Mouse (Mus musculus): ENCODE results near the gene Nbea.

The Nbea gene

DNA sequence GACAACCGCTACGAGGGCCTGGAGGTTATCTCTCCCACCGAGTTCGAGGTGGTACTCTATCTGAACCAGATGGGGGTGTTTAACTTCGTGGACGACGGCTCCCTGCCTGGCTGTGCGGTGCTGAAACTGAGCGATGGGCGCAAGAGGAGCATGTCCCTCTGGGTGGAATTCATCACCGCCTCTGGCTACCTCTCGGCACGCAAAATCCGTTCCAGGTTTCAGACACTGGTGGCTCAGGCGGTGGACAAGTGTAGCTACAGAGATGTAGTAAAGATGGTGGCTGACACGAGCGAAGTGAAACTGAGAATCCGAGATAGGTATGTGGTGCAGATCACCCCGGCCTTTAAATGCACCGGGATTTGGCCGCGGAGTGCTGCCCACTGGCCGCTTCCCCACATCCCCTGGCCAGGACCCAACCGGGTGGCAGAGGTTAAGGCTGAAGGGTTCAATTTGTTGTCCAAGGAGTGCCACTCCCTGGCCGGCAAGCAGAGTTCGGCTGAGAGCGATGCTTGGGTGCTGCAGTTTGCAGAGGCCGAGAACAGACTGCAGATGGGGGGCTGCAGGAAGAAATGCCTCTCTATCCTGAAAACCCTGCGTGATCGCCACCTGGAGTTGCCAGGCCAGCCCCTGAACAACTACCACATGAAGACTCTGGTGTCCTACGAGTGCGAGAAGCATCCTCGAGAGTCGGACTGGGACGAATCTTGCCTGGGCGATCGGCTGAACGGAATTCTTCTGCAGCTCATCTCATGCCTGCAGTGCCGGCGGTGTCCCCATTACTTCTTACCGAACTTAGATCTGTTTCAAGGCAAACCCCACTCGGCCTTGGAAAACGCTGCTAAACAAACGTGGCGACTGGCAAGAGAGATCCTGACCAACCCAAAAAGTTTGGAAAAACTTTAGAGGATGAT, 400.1 kb downstream of the Nbea start:
- no peak for DNase-seq (ENCODE audit: low spot score in 2 of 2)

DNA sequence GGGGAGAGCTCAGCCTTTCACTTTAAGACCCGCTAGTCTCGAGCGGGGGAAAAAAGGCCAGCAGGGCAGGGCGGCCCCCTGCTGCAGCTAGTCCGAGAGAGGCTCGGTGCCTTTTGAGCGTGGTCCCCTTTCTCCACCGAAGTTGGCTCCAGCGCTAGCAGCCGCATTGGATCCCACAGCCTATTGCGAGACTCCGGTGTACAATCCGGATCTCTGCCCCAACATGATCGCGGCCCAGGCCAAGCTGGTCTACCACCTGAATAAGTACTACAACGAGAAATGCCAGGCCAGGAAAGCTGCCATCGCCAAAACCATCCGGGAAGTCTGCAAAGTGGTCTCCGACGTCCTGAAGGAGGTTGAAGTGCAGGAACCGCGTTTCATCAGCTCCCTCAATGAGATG, 400.7 kb downstream of the Nbea start:
- no peak for DNase-seq (ENCODE audit: low spot score in 2 of 2)

DNA sequence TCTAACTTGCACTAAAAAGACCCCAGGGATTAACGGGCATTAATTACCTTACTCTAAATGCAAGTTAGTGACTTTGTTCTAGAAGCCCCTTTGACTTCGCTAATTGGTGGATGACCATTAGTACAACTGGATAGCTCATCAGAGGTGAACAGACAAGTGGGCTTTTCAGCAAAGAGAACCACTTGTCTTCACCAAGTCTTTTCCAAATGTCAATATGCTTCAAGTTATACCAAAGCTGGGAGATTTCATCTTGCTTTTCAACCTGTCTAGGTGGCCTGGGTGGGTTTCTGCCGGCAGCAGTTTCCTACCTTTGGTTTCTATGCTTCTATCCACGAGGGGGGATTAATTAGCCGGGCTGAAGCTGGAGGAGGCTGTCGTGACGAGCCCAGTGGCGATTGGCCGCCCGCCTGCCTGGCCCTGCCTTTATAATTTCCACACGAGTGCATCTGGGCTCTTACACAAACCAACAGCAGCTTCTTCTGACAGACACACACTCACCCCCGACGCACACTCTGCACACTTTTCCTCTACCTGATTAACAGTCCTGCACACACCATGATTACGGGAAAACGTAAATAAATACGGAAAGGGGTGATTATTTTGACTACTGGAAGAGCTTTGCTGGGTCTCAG, 401.3 kb downstream of the Nbea start, which contains the start of gene Mab21l1:
Mab21l1 (plus strand) TSS at position 455 of the 632 bp plus-strand sequence.
- no peak for DNase-seq (ENCODE audit: low spot score in 2 of 2)

DNA sequence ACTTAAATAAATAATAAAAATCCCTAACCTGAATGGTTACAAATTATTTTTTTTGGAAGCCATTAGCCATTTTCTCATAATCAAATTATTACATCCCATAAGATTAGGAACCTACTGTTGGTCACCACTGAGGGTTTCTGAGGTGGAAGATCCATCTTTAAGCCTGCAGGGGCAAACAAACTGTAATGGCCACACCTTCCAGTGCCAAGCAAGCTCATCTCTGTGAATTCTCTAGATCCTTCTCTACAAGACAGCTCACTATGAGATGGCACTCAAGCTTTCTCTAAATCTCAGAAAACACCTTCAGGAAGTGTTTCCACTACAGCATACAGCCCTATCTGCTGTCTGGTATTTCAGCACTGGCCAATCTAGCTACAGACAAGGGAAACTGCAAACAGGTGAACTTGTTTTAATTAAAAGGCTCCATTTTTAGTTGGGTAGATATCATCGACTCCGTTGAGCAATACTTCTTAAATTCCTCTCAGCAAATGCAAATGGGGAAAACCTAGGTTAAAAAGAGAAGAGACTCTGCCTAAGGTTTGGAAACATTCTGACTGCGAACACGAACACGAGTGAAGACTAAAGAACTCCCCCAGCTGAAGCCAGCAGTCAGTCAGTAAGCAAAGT, 402.0 kb downstream of the Nbea start:
- DNase-seq (ENCODE audit: low spot score in 2 of 2) = no peak

DNA sequence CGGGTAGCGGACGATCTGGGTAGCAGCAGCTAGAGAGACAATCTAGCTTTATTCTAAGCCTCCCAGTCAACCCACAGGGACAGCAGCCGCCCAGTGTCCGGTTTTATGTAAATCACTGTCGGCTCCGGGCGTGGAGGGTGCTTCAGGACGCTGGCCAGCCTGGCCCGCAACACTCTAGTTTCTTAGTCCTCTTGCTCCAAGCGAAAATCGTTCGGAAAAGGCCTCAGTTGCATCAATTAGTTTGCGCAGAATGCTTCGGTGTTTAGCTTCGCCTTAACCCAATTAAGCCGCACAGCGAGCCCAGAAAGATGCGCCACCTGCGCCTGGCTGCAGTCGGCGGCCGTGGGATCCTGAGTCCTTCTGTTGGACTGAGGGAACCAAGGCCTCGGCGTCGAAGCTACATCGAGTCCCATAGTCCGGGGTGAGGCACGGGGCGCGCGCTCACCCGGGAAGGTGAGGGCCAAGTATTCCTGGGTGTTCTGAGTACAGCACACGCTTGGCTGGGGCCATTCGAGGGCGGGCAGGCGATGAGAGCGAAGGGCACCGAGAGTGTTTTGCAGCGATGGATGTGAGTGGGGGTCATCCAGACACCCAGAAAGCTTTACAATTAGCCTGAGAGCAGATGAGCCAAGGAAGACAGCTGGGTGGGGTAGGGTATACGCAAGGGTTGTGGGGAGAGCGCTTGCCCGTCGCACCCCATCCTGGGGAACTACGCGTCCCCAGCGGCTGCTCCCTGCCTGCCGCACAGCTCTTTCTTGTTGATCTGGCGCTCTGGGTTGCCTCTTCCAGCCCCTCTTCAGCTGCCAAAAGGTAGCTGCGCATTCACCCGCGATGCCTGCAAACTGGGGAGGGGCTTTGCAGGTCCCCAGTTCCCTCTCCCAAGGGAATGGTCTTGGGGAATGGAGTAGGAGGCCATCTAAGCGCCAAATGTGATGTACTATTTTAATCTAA, 403.1 kb downstream of the Nbea start:
- no peak for DNase-seq (ENCODE audit: low spot score in 2 of 2)

DNA sequence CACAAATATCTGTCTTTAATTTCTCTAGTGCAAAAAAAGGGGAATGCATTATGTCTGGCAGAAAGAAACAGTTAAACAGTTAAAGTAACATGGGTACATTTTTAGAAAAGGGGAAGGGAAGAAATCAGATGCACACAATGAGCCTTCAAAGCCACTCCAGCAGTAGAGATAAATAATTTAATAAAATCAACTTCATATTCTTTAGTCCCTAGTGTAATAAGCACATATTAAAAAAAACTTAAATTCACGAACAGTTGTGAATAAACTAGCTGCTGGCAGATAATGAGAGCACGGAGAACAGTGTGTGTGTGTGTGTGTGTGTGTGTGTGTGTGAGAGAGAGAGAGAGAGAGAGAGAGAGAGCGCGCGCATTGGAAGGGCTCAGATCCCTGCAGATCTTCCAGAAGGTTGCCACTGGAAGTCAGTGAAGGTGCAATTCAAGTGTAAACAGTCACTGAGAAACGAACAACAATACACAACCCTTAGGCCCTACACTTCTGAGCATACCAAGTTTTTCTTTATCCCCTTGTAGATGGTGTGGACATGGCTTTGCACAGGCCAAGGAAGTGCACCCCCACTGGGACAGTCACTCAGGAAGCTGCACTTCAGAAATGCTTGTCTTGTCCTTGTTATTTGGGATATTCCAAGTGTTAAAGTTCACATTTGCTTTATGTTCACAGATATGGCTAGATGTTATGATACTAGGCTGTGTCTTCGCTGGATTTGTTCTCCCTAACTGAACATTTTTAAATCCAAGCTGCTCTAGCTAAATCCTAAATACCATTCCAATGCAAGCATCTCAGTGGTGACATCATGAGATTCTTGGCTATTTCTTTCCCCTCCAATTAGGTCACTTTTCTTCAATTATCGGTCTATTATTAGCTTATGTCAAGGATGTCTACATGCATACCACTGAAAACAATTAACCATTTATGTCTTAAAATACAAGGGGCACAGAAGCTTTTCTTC, 404.5 kb downstream of the Nbea start:
- DNase-seq (ENCODE audit: low spot score in 2 of 2) = no peak

DNA sequence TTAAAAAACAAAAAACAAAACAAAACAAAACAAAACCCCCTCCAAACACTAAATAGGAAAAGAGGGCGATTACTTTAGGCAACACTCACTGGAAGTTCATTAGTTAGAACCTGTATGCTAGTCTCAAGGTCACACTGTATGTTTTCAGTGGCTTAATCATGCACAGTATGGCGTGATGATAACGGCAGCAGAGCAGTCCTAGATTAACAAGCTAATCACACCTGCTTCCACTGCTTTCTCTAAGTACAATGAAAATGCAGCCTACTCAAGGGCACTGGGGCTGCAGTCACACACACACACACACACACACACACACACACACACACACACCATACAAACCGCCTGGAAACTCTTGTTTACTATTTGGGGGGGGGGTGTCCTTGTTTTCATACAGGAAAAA, 406.0 kb downstream of the Nbea start:
- no peak for DNase-seq (ENCODE audit: low spot score in 2 of 2)

DNA sequence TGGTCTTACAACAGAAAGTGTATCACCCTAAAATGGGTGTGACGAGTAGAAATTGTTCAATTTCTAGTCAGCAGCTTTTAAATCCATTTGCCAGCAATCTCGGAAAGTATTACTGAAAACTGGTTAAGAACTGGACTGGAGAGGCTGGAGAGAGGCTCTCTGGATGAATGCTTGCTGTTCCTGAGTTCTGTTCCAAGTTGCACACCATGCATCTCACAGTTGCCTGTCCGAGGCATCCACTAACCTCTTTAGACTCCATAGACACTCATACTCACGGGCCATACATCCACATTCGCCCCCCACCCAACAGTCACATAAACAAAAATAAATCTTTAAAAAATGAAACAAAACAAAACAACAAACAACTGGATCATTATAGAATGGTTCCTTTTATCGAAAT, 407.7 kb downstream of the Nbea start:
- no peak for DNase-seq (ENCODE audit: low spot score in 2 of 2)

DNA sequence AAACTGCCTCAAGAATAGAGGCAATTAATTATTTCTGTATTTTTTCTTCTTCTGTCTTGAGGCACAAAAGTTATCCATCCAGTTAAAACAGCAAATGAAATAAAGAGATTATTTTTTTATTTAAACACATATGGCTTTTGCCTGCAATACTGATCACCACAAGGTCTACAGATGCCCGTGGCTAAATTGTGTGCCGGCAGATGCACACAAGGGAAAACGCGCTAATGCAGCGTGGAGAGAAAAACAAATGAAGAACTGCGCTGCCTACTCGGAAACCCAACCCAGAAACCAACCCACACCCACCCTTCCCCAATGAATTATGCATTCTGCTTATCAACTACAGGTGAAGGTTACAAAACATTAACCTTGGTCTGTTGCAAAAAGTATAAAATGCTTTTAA, 408.3 kb downstream of the Nbea start:
- DNase-seq (ENCODE audit: low spot score in 2 of 2) = no peak

DNA sequence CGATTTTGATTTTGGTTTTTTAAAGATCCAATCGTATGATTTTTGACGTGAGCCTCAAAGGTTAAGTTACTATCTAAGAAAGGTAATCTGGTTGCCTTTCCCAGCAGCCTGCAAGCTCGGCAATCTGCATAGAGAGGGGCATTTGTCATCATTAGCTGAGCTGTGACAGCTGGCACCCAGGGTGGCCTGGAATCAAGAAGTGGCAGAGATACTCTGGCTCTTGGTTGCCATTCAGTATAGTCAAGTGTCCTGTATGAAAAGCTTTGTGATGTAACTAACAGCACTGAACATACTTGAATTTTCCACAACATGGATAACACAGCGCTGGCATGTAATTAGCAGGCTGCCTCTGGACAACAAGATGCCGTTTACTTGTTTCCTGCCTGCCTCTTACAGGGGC, 409.3 kb downstream of the Nbea start:
- DNase-seq (ENCODE audit: low spot score in 2 of 2) = no peak

DNA sequence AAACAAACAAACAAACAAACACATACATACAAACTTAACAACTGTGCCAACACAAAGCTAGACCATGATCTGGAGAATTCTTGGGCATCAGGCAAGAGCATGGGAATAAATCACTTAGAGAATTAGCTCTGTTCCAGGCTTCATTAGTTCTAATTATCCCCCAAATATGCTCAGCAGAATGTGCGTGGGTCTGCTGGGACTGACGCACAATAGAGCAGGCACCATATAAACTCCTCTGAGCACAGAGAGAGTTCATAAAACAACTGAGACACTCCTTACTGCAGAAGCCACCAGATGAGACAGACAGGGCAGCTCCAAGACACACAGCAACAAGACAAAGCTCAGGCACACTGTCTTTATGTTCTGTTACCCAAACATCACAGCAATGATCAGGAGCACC, 414.2 kb downstream of the Nbea start:
- no peak for DNase-seq (ENCODE audit: low spot score in 2 of 2)

DNA sequence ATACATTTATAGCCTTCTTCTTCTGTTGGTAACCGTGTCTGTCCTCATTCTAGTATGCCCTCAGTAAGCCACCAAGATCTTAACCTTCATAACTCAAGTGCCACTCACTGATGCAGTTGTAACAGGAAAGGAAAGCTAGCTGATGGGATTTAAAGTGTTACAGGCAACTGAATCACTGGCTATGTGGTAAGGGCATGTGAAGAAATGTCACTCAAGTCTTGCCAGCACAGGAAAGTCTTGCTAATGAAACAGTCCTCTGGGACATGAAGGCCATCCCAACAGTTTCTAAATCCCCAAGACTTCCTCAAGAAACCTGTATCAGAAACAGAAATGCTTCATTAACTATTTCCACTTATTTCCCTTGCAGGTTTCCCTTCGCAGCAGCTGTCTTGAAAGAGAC, 414.8 kb downstream of the Nbea start:
- no peak for DNase-seq (ENCODE audit: low spot score in 2 of 2)

DNA sequence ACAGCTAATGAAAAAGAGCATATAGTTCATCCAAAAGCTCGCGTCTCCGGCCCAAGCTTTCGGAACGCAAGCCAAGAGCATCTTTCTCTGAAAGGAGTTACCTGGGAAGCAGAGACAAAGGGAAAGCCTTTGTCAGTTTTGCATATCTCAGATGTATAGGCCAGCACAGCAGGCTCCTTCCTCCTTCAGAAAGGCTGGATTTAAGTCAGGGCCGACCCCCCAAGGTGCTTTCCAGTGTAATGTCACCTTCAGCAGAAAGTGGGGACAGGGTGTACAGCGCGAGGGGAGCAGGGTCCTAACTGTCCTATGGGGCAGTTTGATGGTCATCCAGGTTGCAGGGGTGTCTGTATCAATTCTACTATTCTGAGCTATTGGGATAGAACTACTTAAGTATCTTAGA, 419.9 kb downstream of the Nbea start:
- DNase-seq (ENCODE audit: low spot score in 2 of 2) = no peak

DNA sequence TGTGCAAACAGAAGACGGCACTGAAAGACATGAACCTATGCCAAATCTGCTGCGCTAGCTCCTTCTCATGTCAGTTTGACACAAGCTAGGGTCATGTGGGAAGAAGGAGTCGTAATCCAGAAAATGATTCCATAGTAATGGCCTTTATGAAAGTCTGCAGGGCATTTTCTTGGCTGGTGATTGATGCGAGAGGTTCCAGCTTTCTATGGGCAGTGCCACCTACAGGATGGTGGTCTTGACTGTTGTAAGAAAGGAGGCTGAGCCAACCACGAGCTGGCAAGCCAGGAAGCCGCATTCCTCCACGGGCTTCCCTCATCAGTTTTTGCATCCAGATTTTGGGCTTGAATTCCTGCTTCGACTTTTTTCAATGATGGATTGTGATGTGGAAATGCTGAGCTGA, 425.2 kb downstream of the Nbea start:
- DNase-seq (ENCODE audit: low spot score in 2 of 2) = no peak

DNA sequence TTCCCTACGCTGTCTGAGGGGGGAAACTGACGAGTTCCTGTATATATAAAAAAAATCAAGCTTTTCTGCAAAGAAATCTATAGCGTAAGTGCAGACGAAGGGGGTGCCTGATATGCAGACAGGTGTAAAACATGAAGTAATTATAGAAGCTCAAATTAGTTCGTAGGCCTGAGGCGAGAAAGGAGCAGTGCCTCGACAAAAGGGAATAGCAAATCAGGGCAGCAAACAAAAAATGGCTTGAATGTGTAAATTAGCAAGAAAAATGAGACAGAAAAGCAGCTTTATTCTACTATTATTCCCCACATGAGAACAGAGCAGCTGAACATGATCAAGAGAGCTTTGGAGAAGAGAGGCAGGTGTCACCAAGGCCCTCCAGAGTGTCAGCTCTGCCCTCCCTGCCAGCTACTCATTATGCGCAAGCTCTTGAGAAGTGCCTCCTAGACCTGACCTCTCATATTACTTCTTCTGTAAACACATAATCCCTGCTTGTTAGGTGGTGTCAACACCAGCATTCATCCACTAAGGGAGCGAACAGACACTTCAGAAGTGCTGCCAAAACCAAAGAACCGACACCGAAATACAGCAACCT, 426.8 kb downstream of the Nbea start:
- DNase-seq (ENCODE audit: low spot score in 2 of 2) = no peak

DNA sequence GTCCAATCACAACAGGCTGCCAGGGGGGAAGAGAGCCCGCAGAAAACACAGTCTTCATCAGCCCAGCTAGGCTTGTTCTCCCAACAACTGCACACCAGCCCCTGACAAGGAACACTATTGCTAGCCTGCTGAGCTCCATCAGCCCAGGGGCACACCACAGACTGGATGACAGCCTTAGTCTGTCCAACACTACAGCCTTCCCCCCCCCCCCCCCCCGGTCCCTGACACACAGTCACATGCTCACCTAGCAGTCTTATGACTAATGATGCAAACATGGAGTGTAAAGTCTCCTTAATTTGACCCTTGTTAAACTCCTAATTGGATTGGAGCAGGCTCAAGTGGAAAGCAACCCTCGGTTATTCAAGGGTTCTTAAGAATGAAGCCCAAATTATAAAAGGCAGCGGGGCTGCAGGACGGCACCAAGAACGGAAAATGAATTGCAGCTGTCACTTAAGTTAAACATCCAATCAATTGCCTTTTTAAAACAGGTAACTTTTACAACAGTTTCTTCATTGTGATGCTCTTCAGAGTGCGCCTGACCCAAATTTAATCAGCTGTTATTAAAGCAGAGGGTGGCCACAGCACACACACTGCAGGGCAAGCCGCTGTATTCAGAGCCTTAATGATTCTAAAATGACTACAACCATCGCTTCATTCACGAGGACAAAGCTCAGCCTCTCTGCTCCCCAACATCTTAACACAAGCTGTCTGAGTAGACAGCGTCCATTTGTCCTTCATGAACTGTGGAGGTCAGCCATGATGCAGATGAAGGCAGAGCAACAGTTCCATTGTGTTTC, 427.5 kb downstream of the Nbea start:
- DNase-seq (ENCODE audit: low spot score in 2 of 2) = no peak

DNA sequence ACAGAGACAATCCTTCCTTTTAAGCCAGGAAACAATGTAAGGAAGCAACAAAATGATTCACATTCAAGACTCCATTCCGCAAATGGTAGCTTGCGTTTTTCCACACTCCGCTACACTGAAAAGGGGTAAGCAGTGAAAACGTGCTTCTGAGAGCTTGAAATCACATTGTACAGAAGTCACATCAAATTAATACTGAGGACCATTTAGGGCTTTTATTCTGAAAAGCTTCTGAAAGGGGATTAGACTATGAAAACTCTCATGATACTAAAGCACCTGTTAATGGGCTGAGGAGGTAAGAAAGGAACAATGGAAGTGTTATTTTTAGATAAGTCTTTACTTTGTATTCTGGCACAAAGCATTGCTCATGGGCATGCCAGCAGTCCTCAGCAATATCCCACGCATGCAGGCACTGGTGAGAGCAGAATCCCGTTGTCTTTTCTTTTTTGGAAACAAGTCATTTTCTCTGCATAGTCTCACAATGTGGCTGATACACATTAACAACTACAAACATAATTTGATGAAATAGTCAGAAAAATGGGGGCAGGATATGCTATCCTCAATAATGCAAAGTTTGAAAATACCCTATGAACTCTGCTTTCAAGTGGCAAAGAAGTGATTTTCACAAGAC, 428.4 kb downstream of the Nbea start:
- no peak for DNase-seq (ENCODE audit: low spot score in 2 of 2)

DNA sequence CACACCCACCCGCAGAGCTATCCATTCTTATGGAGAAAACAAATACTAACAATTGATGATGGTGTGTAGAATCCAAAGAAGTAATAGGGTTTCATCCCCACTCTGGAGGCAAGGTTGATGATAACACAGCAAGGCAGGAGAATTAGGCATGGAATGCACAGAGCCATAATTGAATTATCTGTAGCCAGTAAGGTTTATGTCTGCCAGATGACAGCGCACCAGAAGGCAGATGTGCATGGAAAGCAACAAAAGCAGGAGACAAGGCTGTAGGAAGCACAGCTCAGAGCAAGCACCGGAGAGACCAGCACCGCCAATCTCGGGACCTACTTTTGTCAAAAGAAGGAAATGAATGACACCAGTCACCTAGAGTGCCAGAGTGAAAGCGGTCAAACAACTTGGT, 429.6 kb downstream of the Nbea start:
- no peak for DNase-seq (ENCODE audit: low spot score in 2 of 2)

DNA sequence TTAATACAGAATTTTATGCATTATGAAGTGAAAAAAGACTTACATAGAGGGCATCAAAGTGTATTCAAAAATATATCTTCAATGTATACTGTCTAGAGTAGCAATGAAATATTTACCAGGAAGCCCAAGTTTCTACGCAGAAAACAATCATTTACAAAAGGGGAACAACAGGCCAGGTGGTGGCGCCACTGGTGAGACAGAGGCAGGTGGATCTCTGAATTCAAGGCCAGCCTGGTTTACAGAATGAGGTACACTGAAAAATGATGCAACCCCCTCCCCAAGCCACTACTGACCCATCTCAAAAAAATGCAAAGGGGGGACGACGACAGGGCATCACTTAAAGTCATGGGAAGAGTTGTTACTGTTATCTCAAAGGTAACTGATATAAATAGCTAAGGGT, 430.9 kb downstream of the Nbea start:
- DNase-seq (ENCODE audit: low spot score in 2 of 2) = no peak

Measured in spleen, postnatal 14 days (tissue).